Mouse (Mus musculus): ENCODE data around the gene Rassf10. TPM values are rescaled to one million over a fixed set of nuclear protein-coding genes. Genes with fewer than 3 reads are reported as not detected.

Rassf10 gene
- polyA plus RNA-seq, 1 experiment, result 0.79 TPM

GRCm38 (mm10) chr7:113003565-113004255 lies 49.9 kb downstream of the Rassf10 start:
- H3K27ac ChIP-seq (ENCODE audit: control insufficient read depth, insufficient read depth, low read depth, low read length), result no peak overlapping the region
- no peaks in the 10 kb centered on the region for H3K4me1 ChIP-seq (ENCODE audit: control insufficient read depth, insufficient read depth, low read length)
- H3K36me3 ChIP-seq (ENCODE audit: control insufficient read depth, insufficient read depth, low read length), result no peaks in the 10 kb centered on the region
- TF ChIP-seq POLR2A (IDR thresholded peaks at IDR 0.05; ENCODE audit: control insufficient read depth, low read depth, low read length) (no peak), CTCF (IDR thresholded peaks at IDR 0.05; ENCODE audit: control insufficient read depth, insufficient read depth, insufficient replicate concordance, low read depth, low read length) (no peak)
- H3K4me3 ChIP-seq (ENCODE audit: control insufficient read depth, low read depth, low read length), result no peak overlapping the region
- H3K27me3 ChIP-seq (ENCODE audit: control insufficient read depth, insufficient read depth, low read length), result no peaks in the 10 kb centered on the region

GRCm38 (mm10) chr7:113005726-113006125 lies 52.0 kb downstream of the Rassf10 start:
- no peaks in the 10 kb centered on the region for H3K27me3 ChIP-seq (ENCODE audit: control insufficient read depth, insufficient read depth, low read length)
- H3K27ac ChIP-seq (ENCODE audit: control insufficient read depth, insufficient read depth, low read depth, low read length), result no peak overlapping the region
- TF ChIP-seq CTCF (IDR thresholded peaks at IDR 0.05; ENCODE audit: control insufficient read depth, insufficient read depth, insufficient replicate concordance, low read depth, low read length) (no peak), POLR2A (IDR thresholded peaks at IDR 0.05; ENCODE audit: control insufficient read depth, low read depth, low read length) (no peak)
- H3K36me3 ChIP-seq (ENCODE audit: control insufficient read depth, insufficient read depth, low read length), result no peaks in the 10 kb centered on the region
- no peak overlapping the region for H3K4me3 ChIP-seq (ENCODE audit: control insufficient read depth, low read depth, low read length)
- H3K4me1 ChIP-seq (ENCODE audit: control insufficient read depth, insufficient read depth, low read length), result no peaks in the 10 kb centered on the region

All from testis, adult 2 months (tissue).